Mouse (Mus musculus) liver, adult 2 months (tissue): ENCODE data around the gene Cenpu.

Experiments
- CTCF ChIP-seq: fragments of 200-500 bp; IDR thresholded peaks from 2 replicates; pipeline ENCODE4 v1.5.1; 2011; ENCODE audit warnings: low read depth, low read length, control low read depth
- POLR2A ChIP-seq: fragments of 200-500 bp; IDR thresholded peaks from 2 replicates; pipeline ENCODE4 v1.6.1; 2011; ENCODE audit warnings: low read length, control low read depth; ENCODE audit not compliant: insufficient read depth; ENCODE audit errors: extremely low read depth

GRCm38 (mm10) chr8:46615936-46616335, 64.1 kb downstream of the Cenpu start:
- TF ChIP-seq CTCF (no peak), POLR2A (no peak)
